8 mouse cellular contexts compared by ENCODE assay signal in genomic region chr1:168432281-168432725, GRCm38 (mm10). TPM values are rescaled to one million over a fixed set of nuclear protein-coding genes. Genes with fewer than 3 reads are reported as not detected.
DNase-seq lines count a peak whose midpoint lies in the region; ATAC-seq lines count a peak whose summit lies in the region.

No protein-coding gene starts in this region.

- H3K4me3 ChIP-seq in embryonic facial prominence, embryonic 11.5 days (ENCODE audit: low read depth, low read length) = peak overlapping the region; percentile 93
- H3K4me3 ChIP-seq in intestine, embryonic 16.5 days (ENCODE audit: low read length) = peak overlapping the region; percentile 42

- intact Hi-C loops in left cerebral cortex, postnatal 25 days (cut with DNase I) = loop anchor here (1.0 to 5.0 kb wide), 3 partner anchors 370 to 990 kb away; no protein-coding TSS in a partner anchor

- H3K9me3 ChIP-seq in embryonic facial prominence, embryonic 11.5 days (replicated peaks; ENCODE audit: control insufficient read depth, low read length) = no peaks in the 10 kb centered on the region
- no peaks in the 10 kb centered on the region for H3K9me3 ChIP-seq in intestine, embryonic 16.5 days (ENCODE audit: control insufficient read depth, low read length)

- no peaks in the 10 kb centered on the region for H3K4me1 ChIP-seq in embryonic facial prominence, embryonic 11.5 days (ENCODE audit: control insufficient read depth, insufficient read depth, low read length)
- H3K4me1 ChIP-seq in intestine, embryonic 16.5 days (ENCODE audit: control insufficient read depth, insufficient read depth, low read length) = peaks cover 3% of the 10 kb centered on the region; the same call in 1 of the 2 replicates

- peak overlapping the region; percentile 100; the same call in 1 of the 2 replicates for H3K27ac ChIP-seq in embryonic facial prominence, embryonic 11.5 days (replicated peaks; ENCODE audit: low read depth, low read length)
- peak overlapping the region; percentile 69 for H3K27ac ChIP-seq in intestine, embryonic 16.5 days (ENCODE audit: low read length)

- DNase-seq in adrenal gland, postnatal 25 days = peak; percentile 92
- DNase-seq in embryonic facial prominence, embryonic 11.5 days (ENCODE audit: low spot score) = peak; percentile 99
- DNase-seq in gonadal fat pad, adult 2 months (ENCODE audit: low read depth) = peak; percentile 93
- DNase-seq in left cerebral cortex, postnatal 25 days (ENCODE audit: low spot score in 2 of 2) = peak; percentile 95 to 99
- DNase-seq in mesoderm, embryonic 11.5 days (ENCODE audit: low read depth, low spot score) = peak; percentile 99
- DNase-seq in right cerebral cortex, postnatal 25 days = peak; percentile 94
- DNase-seq in urinary bladder, postnatal 36 days (ENCODE audit: low spot score in 2 of 2) = peak; percentile 93 to 97

- H3K9ac ChIP-seq in embryonic facial prominence, embryonic 11.5 days (replicated peaks; ENCODE audit: low read length) = no peak overlapping the region
- peak overlapping the region; percentile 56; the same call in 1 of the 2 replicates for H3K9ac ChIP-seq in intestine, embryonic 16.5 days (ENCODE audit: low read depth, low read length)

- H3K4me2 ChIP-seq in embryonic facial prominence, embryonic 11.5 days (ENCODE audit: low read depth, low read length) = 0 out of 2 replicates have a peak overlapping the region, but pooled peaks have one; percentile 5
- peak overlapping the region; percentile 50 for H3K4me2 ChIP-seq in intestine, embryonic 16.5 days (ENCODE audit: low read depth, low read length)

- WGBS in embryonic facial prominence, embryonic 11.5 days = under 1% methylated on average over 22 of the region's 22 CpGs
- WGBS in intestine, embryonic 16.5 days = under 1% methylated on average over 20 of the region's 22 CpGs

- H3K36me3 ChIP-seq in embryonic facial prominence, embryonic 11.5 days (replicated peaks; ENCODE audit: control insufficient read depth, insufficient read depth, low read depth, low read length) = no peaks in the 10 kb centered on the region
- no peaks in the 10 kb centered on the region for H3K36me3 ChIP-seq in intestine, embryonic 16.5 days (ENCODE audit: control insufficient read depth, insufficient read depth, low read length)

- H3K27me3 ChIP-seq in embryonic facial prominence, embryonic 11.5 days (ENCODE audit: control insufficient read depth, insufficient read depth, low read length) = no peaks in the 10 kb centered on the region
- no peaks in the 10 kb centered on the region for H3K27me3 ChIP-seq in intestine, embryonic 16.5 days (replicated peaks; ENCODE audit: control insufficient read depth, insufficient read depth, low read length)

- peak; percentile 98 for ATAC-seq in embryonic facial prominence, embryonic 11.5 days (replicated peaks; ENCODE audit: insufficient number of reproducible peaks, low FRiP score, low TSS enrichment, low read depth)
- peak; percentile 99 for ATAC-seq in intestine, embryonic 16.5 days

RNA-seq across cellular contexts. Expression of gene Pbx1, which starts 0.2 kb away (rescaled TPM):
- total RNA-seq in adrenal gland, postnatal 25 days (2021) = 194 and 198 TPM in 2 replicates
- polyA plus RNA-seq in embryonic facial prominence, embryonic 11.5 days (2014; fragmentation: Nextera tagmentation; extraction: Ambion mirVana) = 46.0 and 47.8 TPM in 2 replicates
- polyA plus RNA-seq in gonadal fat pad, adult 2 months (2012; rRNA removed) = 39.3 and 40.0 TPM in 2 replicates
- 16.4 and 17.2 TPM in 2 replicates for polyA plus RNA-seq in intestine, embryonic 16.5 days (2015; fragmentation: Nextera tagmentation; extraction: Ambion mirVana)
- total RNA-seq in left cerebral cortex, postnatal 25 days (2021) = 100 to 1,000 TPM; 129 to 137 TPM

Comparison
In these comparisons a context has a peak if more than half of its experiments do, and no peak if none do; other contexts are left out.
1. Peak in every context shown above with its lines: DNase-seq, ATAC-seq, H3K4me3 ChIP-seq and H3K27ac ChIP-seq.